Mouse (Mus musculus): ENCODE data around the gene Sorcs2. TPM values are rescaled to one million over a fixed set of nuclear protein-coding genes. Genes with fewer than 3 reads are reported as not detected.
"Not testable (repeated sequence)": the region's sequence is repeated elsewhere in the genome, so short reads cannot be mapped to it uniquely, and the experiment has no call there.

Sorcs2 gene
- total RNA-seq, 2 experiments from 2014 or later: 58.4 to 58.7 TPM

DNA sequence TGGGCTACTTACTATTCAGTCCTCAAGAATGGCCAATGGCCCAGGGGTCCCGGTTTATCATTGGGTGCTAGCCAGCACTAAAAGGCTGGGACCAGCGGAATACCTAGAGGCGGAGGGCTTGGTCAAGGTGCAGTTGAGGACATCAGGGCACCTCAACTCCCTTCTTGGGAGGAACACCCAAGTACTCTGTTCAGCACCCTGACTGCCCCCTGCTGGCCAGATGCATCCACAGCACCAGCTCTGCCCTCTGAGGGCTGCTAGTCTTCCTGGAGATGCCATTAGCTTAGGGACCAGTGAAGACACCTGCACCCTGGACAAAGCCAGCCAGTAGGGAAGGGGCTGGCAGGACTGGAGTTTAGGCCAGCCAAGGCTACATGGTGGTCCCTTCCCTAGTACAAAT is 1.9 kb downstream of the Sorcs2 start:
- intact Hi-C loops (cut with DNase I): loop anchor here (2.0 to 10.0 kb wide), 4 partner anchors 73 to 409 kb away; no protein-coding TSS in a partner anchor
- DNase-seq (ENCODE audit: extremely low spot score in 1 of 2, low spot score in 2 of 2): peak; percentile 69 to 85

GRCm38 (mm10) chr5:36394840-36395515 is 3.0 kb downstream of the Sorcs2 start:
- intact Hi-C loops (cut with DNase I): loop anchor here (5.0 to 10.0 kb wide), 2 partner anchors 170 to 408 kb away; no protein-coding TSS in a partner anchor
- no peak for DNase-seq (ENCODE audit: extremely low spot score in 1 of 2, low spot score in 2 of 2)

- intact Hi-C loops (cut with DNase I): loop anchor here (10.0 kb wide), 1 partner anchor 167 kb away; no protein-coding TSS in a partner anchor
- DNase-seq (ENCODE audit: extremely low spot score in 1 of 2, low spot score in 2 of 2): no peak
Observed at GRCm38 (mm10) chr5:36391751-36392150, 6.2 kb downstream of the Sorcs2 start.

- DNase-seq (ENCODE audit: extremely low spot score in 1 of 2, low spot score in 2 of 2): not testable (repeated sequence)
- intact Hi-C loops (cut with DNase I): loop anchor here (10.0 kb wide), 1 partner anchor 166 kb away; no protein-coding TSS in a partner anchor
Observed at GRCm38 (mm10) chr5:36390591-36390927, 7.4 kb downstream of the Sorcs2 start.

DNA sequence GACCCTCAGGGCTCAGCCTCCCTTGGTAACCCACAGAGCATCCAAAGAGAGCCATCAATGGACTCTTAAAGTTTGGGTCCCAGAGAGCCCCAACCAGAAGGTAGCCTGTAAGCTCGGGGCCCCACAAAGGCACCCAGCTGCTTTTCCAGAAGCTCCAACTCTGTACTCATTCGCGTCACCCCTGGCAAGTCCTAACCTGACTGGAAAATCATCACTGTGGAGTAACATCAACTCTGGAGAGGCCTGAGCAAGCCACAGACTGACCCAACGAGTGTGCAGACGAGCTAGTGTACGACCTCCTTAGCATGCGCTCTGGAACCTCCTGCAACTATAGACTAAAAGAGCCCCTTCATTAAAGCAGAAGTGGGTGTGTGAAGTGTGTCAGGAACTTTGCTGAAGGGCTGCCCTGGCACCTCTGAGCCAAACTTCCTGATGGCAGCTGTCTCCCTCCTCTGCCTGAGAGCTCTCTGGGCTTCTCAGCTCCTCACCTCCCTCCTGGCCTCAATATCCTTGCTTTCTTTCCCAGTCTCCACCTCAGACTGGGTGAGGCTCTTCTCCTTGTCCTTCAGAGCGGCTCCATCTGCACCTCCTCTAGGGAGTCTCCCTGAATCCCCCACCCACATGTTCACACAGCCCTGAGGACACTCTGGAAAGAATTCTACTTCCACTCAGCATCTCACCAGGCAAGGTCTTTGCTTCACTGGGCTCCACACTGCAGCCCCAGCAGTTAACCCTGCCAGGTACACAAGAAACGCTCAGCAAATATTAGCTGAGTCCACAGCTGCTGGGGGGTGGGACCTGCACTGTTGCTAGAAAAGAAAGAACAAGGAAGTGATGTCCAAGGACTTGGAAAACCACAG is 8.0 kb downstream of the Sorcs2 start:
- intact Hi-C loops (cut with DNase I): loop anchor here (10.0 kb wide), 1 partner anchor 165 kb away; no protein-coding TSS in a partner anchor
- DNase-seq (ENCODE audit: extremely low spot score in 1 of 2, low spot score in 2 of 2): no peak

DNA sequence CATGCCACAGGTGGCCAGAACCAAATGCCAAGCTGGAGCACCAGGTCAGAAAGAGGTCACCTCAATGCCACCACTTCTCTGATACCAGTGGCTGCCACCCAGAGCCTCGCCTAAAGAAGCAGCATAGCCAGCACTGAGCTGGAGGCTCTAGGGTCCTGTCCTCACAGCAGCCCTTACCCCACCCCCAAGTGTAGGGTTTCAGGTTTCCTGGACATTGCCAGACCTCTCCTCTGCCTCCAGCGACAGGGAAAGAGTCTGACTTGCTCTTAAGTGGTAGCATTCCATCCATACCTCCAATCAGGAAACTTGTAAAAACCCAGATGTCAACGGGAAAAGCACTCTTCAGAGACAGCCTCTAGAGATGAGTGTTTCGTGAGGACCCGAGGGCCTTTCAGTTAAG is 12.9 kb downstream of the Sorcs2 start:
- intact Hi-C loops (cut with DNase I): no loop called here
- DNase-seq (ENCODE audit: extremely low spot score in 1 of 2, low spot score in 2 of 2): no peak

DNA sequence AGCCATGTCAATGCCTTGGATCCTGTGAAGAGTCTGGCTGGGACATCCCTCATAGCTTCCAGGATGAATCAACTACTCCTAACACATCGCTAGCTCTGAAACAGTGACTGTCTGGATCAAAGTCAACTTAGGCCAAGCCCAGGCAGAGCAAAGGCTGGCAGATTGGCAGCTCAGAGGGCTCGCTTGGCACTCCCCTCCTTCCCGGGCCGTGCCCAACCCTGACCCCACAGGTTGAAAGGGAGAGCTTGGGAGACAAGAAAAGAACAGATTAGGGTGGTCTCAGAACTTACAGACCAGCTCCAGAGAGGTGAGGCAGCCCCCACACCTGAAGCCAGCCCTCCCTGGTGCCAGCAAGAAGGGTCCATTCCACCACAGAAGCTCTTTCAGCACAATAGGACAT is 14.5 kb downstream of the Sorcs2 start:
- intact Hi-C loops (cut with DNase I): no loop called here
- DNase-seq (ENCODE audit: extremely low spot score in 1 of 2, low spot score in 2 of 2): no peak

DNA sequence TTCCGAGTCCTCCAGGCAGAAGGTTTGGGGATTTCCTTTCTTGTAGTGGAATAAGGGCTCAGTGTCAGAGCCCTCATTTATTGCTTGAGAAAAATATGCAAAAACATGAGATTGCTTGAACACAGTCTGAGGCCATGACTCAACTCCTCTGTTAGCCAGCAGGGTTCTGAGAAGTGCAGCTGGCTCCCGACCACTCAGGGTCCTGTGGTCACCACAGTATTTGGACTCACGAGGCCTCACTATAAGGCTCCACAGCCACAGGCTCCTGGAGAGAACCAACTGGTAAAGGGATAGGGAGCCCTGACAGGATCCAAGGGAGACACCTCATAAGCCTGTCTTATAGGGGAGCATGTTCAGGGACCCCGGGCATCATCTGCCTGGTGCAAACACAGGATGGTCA is 15.2 kb downstream of the Sorcs2 start:
- intact Hi-C loops (cut with DNase I): no loop called here
- no peak for DNase-seq (ENCODE audit: extremely low spot score in 1 of 2, low spot score in 2 of 2)

DNA sequence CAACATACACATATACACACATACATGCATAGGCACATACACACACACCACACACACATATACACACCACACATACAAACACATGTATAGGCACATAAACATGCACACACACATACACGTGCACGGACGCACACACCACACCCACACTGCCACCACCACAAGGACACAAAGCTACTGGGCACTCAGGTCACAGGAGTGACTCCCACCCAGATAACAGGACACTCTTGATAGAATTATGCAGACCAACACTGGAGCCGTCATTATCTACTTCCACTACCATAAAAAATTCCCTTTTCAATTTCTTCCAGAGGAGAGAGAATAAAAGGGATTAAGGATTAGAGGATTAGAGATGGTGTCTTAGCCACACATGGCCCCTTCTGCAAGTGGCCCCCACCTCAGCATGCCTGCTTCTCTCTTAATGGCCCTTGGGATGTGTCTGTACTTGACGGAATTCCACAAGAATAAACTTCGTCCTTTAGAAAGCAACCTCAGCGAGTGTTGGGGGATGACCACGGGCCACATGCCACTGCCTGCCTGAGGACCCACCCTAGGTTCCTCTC is 15.7 kb downstream of the Sorcs2 start:
- no peak for DNase-seq (ENCODE audit: extremely low spot score in 1 of 2, low spot score in 2 of 2)
- intact Hi-C loops (cut with DNase I): no loop called here

DNA sequence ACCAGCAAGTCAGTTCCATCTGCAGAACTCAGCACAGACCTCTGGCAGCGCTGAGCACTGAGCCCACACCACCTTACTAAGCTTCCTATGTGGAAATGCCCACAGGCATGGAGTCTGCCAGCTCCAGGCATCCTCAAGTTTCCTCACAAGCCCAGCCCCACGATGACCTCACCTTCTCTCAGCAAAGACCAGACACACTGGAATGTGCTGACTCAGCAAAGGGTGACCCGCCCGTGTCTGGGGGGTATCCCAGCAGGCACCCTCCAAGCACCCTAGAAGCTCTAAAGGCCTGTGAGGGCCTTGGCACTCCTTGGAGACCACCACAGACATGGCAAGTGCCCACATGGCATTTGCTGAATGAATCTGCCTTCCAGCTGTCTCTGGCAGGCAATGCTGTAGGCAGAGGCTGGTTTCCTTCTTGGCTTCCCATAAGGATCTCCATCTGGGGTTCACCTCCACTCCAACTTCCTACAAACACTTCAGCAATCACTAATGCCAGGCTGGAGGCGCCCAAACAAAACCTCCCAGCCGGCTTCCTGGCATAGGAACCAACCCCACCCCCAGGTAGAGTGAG is 17.9 kb downstream of the Sorcs2 start:
- no peak for DNase-seq (ENCODE audit: extremely low spot score in 1 of 2, low spot score in 2 of 2)
- intact Hi-C loops (cut with DNase I): no loop called here

- DNase-seq (ENCODE audit: extremely low spot score in 1 of 2, low spot score in 2 of 2): no peak
- intact Hi-C loops (cut with DNase I): no loop called here
Observed at GRCm38 (mm10) chr5:36378370-36378738, 19.6 kb downstream of the Sorcs2 start.

- DNase-seq (ENCODE audit: extremely low spot score in 1 of 2, low spot score in 2 of 2): no peak
- intact Hi-C loops (cut with DNase I): no loop called here
Observed at GRCm38 (mm10) chr5:36377456-36378369, 20.2 kb downstream of the Sorcs2 start.

DNA sequence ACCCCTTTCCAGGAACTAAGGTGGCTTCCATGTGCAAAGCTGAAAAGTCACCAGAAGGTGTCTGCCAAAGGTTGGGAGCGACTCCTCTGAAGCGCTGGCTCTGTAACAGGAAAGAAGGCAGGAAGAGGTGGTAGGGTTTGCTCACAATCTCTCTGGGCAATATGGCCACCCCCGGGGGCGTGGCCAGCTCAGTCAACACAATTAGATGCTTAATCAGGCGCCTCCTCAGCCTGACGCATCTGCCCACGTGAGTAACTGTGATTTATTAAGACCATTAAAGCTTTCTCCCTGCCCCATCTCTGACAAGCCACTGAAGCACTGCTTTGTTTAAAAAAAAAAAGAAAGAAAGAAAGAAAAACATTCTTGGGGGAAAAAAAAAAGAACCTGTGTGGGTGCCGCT is 22.1 kb downstream of the Sorcs2 start:
- intact Hi-C loops (cut with DNase I): no loop called here
- DNase-seq (ENCODE audit: extremely low spot score in 1 of 2, low spot score in 2 of 2): no peak

DNA sequence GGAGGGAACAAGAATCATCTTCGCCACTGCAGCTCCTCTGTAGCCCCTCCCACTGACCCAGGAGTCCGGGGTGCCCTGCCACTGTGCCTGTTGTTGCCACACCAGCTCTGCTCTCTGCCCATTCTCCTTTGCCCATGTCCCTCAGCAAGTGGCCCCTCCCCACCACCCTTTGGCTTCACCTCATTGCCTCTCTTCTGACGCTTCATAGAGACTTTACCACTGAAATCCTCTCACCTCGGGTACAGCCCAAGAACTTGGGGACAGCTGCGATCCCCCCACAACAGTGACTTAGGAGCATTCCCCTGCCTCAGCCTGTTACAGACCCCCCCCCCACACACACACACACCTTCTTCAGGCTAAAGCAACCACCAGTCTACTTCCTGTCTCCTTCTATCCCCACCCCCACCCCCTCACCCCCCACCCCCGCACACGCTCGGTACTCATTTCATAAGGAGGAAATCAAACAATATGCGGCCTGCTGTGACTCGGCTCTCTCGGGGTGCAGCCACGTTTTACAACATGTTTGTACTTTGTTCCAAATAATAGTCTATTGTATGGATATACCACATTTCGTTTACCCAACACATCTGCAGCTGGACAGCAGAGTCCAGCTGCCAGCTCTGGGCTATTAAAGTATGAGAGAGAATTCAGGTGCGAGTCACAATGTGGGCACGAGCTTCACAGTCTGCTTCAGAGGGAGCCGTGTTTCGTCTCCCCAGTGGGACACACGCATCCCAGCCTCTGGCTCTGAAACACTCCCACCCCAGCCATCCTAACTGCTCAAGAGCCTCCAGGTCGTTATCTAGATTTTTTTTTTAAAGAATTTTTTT is 23.5 kb downstream of the Sorcs2 start:
- intact Hi-C loops (cut with DNase I): no loop called here
- DNase-seq (ENCODE audit: extremely low spot score in 1 of 2, low spot score in 2 of 2): no peak

GRCm38 (mm10) chr5:36373246-36373891 is 24.6 kb downstream of the Sorcs2 start:
- DNase-seq (ENCODE audit: extremely low spot score in 1 of 2, low spot score in 2 of 2): peak in 1 of 2 experiments; percentile 46
- intact Hi-C loops (cut with DNase I): no loop called here

- intact Hi-C loops (cut with DNase I): no loop called here
- DNase-seq (ENCODE audit: extremely low spot score in 1 of 2, low spot score in 2 of 2): no peak
Observed at GRCm38 (mm10) chr5:36371731-36372130, 26.2 kb downstream of the Sorcs2 start.

GRCm38 (mm10) chr5:36369261-36369684 is 28.7 kb downstream of the Sorcs2 start:
- peak in 1 of 2 experiments; percentile 63 for DNase-seq (ENCODE audit: extremely low spot score in 1 of 2, low spot score in 2 of 2)

More at GRCm38 (mm10) chr5:36369261-36369684, 28.7 kb downstream of the Sorcs2 start:
- intact Hi-C loops (cut with DNase I): no loop called here

Data from left cerebral cortex, postnatal 10 days (tissue).